Mouse (Mus musculus) liver, adult 2 months (tissue): Measurements from ENCODE around the gene Tm6sf2. TPM values are rescaled to one million over a fixed set of nuclear protein-coding genes. Genes with fewer than 3 reads are reported as not detected.

Experiments
- DNase-seq: peaks from one replicate; pipeline ENCODE4 v3.0.0-alpha.2; 2011; ENCODE audit warnings: low read depth, low spot score; ENCODE audit errors: extremely low read depth
- H3K27ac ChIP-seq: fragments of 200-500 bp; replicated peaks from 2 replicates; pipeline ENCODE4 v1.5.1; 2012; ENCODE audit warnings: low read depth, mild to moderate bottlenecking, control low read depth, inconsistent platforms, low read length; ENCODE audit not compliant: insufficient read depth
- H3K27me3 ChIP-seq: fragments of 200-500 bp; 2 replicates; pipeline ENCODE4 v1.6.1; 2012; ENCODE audit warnings: mild to moderate bottlenecking, moderate library complexity, low read length, inconsistent platforms; ENCODE audit not compliant: control insufficient read depth, insufficient read depth
- H3K36me3 ChIP-seq: fragments of 200-500 bp; 2 replicates; pipeline ENCODE4 v1.6.1; 2012; ENCODE audit warnings: low read length, inconsistent platforms; ENCODE audit not compliant: control insufficient read depth, insufficient read depth
- H3K4me1 ChIP-seq: fragments of 200-500 bp; 2 replicates; pipeline ENCODE4 v1.6.1; 2011; ENCODE audit warnings: low read length; ENCODE audit not compliant: control insufficient read depth, insufficient read depth
- H3K4me3 ChIP-seq: fragments of 200-500 bp; 2 replicates; pipeline ENCODE4 v1.5.1; 2011; ENCODE audit warnings: low read depth, mild to moderate bottlenecking, control low read depth, low read length, moderate library complexity; ENCODE audit not compliant: insufficient read depth
- H3K79me2 ChIP-seq: fragments of 200-500 bp; 2 replicates; pipeline ENCODE4 v1.6.1; 2012; ENCODE audit warnings: inconsistent platforms, mild to moderate bottlenecking, low read length, moderate library complexity; ENCODE audit not compliant: control insufficient read depth, insufficient read depth
- H3K9ac ChIP-seq: fragments of 200-500 bp; 2 replicates; pipeline ENCODE4 v1.6.1; 2012; ENCODE audit warnings: low read depth, mild to moderate bottlenecking, control low read depth, inconsistent platforms, low read length
- CTCF ChIP-seq: fragments of 200-500 bp; IDR thresholded peaks from 2 replicates; pipeline ENCODE4 v1.5.1; 2011; ENCODE audit warnings: low read depth, low read length, control low read depth
- POLR2A ChIP-seq: fragments of 200-500 bp; IDR thresholded peaks from 2 replicates; pipeline ENCODE4 v1.6.1; 2011; ENCODE audit warnings: low read length, control low read depth; ENCODE audit not compliant: insufficient read depth; ENCODE audit errors: extremely low read depth
- WGBS: fragments of 180-500 bp; shearing (Covaris S2); methylation state at CpG from one replicate; pipeline ENCODE4 v1.1.7; 2018; 5-methylcytosine and 5-hydroxymethylcytosine counted together
- polyA plus RNA-seq: library from polyadenylated mRNA; depleted of rRNA; stranded (reverse); fragments of >200 nt; gene quantifications from 2 replicates; pipeline ENCODE4 v1.2.3, GENCODE M21; 2012; rRNA removed
- total RNA-seq: library from RNA; depleted of rRNA; stranded (reverse); fragments of >200 nt; gene quantifications from 2 replicates; pipeline ENCODE4 v1.2.3, GENCODE M21; 2014; rRNA removed

Tm6sf2 gene
- 43.8 and 67.9 TPM in 2 replicates for total RNA-seq
- polyA plus RNA-seq, result 152 and 203 TPM in 2 replicates

GRCm38 (mm10) chr8:70072441-70073069, at the start of gene Tm6sf2:
Tm6sf2 (plus strand) TSS chr8:70072924.
- H3K4me3 ChIP-seq, result peak within 1 kb of the TSS; percentile 60
- peaks cover under 1% of the 10 kb centered on the region; the same call in 1 of the 2 replicates for H3K36me3 ChIP-seq
- H3K27me3 ChIP-seq, result no peaks in the 10 kb centered on the region
- H3K27ac ChIP-seq, result peak within 1 kb of the TSS; percentile 98
- peaks cover 15% of the 10 kb centered on the region for H3K4me1 ChIP-seq
- H3K79me2 ChIP-seq, result no peaks in the 10 kb centered on the region
- H3K9ac ChIP-seq, result peak within 1 kb of the TSS; percentile 83
- TF ChIP-seq POLR2A (0 out of 2 replicates have a peak, but pooled peaks have one; percentile 30), CTCF (no peak)
- DNase-seq, result peak; percentile 94
- 4% methylated on average over 27 of the region's 27 CpGs for WGBS

DNA sequence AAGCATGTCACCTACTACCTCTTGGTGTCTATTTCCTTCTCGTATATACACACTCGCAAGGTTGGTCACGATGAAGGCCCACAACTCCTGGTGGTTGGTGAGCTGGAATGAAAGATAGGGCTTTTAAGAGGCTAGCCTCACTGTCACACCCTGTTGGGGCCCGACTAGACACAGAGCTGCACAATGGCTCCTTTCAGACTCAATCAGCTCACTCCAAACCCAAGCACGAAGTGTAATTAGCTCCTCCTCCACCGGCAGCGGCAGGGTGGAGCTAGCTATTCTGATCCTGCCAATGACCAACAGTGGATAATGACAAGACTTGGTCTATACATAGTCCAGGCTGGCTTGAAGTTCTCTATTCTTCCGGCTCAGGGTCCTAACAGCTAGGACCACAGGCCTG, 49.1 kb upstream of the Tm6sf2 start:
- 95% methylated on average over 8 of the region's 8 CpGs for whole genome bisulfite sequencing
- no peak for DNase-seq
- Histone ChIP-seq H3K9ac (no peak overlapping the region), H3K79me2 (no peaks in the 10 kb centered on the region), H3K36me3 (peaks cover 57% of the 10 kb centered on the region), H3K27ac (no peak overlapping the region), H3K4me3 (no peak overlapping the region), H3K4me1 (peaks cover 4% of the 10 kb centered on the region), H3K27me3 (no peaks in the 10 kb centered on the region)
- TF ChIP-seq CTCF (no peak), POLR2A (no peak)

DNA sequence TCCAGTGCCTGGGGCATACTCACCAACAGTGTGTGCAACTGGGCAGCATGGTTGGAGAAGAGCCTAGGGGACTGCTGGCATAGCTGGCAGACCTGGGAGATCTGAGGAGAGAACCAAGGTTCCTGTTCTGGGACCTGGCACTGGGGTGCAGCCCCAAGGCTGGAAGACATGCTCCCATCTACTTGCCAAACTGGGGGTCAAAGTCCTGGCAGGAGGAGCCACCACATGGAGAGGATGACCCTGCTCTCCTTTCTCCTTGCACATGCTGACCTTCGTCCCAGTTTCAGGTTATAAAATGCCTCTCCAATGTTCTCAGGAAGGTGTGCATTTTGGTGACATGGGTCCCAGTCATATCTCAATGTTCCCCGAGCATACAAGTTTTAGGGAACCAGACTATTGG, 46.6 kb upstream of the Tm6sf2 start:
- peaks cover 45% of the 10 kb centered on the region; the same call in 1 of the 2 replicates for H3K36me3 ChIP-seq
- H3K4me1 ChIP-seq, result peaks cover 4% of the 10 kb centered on the region
- no peaks in the 10 kb centered on the region for H3K79me2 ChIP-seq
- no peak for TF ChIP-seq POLR2A
- TF ChIP-seq CTCF, result no peak
- no peak overlapping the region for H3K4me3 ChIP-seq
- no peak overlapping the region for H3K9ac ChIP-seq
- WGBS, result 39% methylated on average over 2 of the region's 2 CpGs
- peak overlapping the region; percentile 24; the same call in 1 of the 2 replicates for H3K27ac ChIP-seq
- no peaks in the 10 kb centered on the region for H3K27me3 ChIP-seq
- peak; percentile 82 for DNase-seq

GRCm38 (mm10) chr8:70030255-70030654, 42.5 kb upstream of the Tm6sf2 start:
- no peak for DNase-seq
- TF ChIP-seq CTCF (no peak), POLR2A (no peak)
- Histone ChIP-seq H3K27me3 (no peaks in the 10 kb centered on the region), H3K9ac (no peak overlapping the region), H3K4me3 (no peak overlapping the region), H3K4me1 (peaks cover 4% of the 10 kb centered on the region), H3K36me3 (peaks cover 18% of the 10 kb centered on the region; the same call in 1 of the 2 replicates), H3K79me2 (peaks cover 4% of the 10 kb centered on the region; the same call in 1 of the 2 replicates), H3K27ac (no peak overlapping the region)
- WGBS, result 88% methylated on average over 1 of the region's 1 CpGs

DNA sequence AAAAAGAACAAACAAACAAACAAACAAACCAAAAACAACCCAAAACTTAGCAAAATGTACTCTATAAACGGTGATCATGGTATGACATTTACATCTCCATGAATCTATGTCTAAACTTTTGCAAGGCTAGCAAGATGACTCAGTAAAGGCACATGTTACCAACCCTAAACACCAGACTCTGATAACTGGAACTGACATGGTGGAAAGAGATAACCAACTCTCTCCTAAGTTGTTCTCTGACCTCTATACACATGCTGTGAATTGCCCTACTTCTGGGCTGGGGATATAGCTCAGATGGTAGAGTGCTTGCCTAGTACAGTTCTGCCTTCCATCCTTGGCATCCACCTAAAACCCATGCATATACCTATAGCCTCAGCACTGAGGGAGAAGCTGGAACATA, 34.7 kb upstream of the Tm6sf2 start:
- H3K4me3 ChIP-seq, result no peak overlapping the region
- no peak overlapping the region for H3K9ac ChIP-seq
- no peak overlapping the region for H3K27ac ChIP-seq
- H3K79me2 ChIP-seq, result peaks cover 57% of the 10 kb centered on the region
- H3K4me1 ChIP-seq, result peaks cover 12% of the 10 kb centered on the region
- TF ChIP-seq POLR2A, result no peak
- TF ChIP-seq CTCF, result no peak
- H3K36me3 ChIP-seq, result no peaks in the 10 kb centered on the region
- WGBS, result 93% methylated on average over 1 of the region's 1 CpGs
- DNase-seq, result no peak
- no peaks in the 10 kb centered on the region for H3K27me3 ChIP-seq
